Mouse (Mus musculus) heart, postnatal 4 days (tissue): ENCODE results near the gene Metrnl. TPM values are rescaled to one million over a fixed set of nuclear protein-coding genes. Genes with fewer than 3 reads are reported as not detected.

ENCODE experiments used
- DNase-seq: peaks from one replicate; pipeline ENCODE4 v3.0.0; 2021
- total RNA-seq, 2 experiments: library from RNA; stranded (reverse); gene quantifications; 2 replicates each; pipeline ENCODE4 v1.2.3; 2021

Gene Metrnl
- total RNA-seq, 2 experiments from 2014 or later: 15.4 to 17.3 TPM

DNA sequence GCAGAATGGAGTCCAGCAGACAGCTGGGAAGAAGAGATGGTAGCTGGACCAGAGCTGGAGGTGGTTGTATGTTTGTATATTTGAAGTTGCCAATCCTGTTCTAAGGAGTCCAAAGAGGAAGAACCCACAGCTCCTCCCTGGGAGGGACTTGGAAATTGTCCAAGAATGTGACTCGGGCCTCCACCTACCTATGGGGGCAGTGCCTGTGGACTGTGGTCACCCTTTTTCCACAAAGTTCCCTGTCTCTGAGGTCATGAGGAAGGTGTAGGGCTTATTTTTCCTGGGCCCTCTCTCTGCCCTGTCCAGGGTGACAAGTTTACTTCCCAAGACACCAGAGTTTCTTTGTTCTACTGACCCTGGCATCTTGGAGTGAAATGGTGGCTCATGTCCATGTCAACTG, 39.6 kb downstream of the Metrnl start:
- DNase-seq: peak; percentile 20

GRCm38 (mm10) chr11:121741433-121741832, 40.1 kb downstream of the Metrnl start:
- DNase-seq: no peak

- DNase-seq: no peak
Observed at GRCm38 (mm10) chr11:121743113-121743512, 41.8 kb downstream of the Metrnl start.

DNA sequence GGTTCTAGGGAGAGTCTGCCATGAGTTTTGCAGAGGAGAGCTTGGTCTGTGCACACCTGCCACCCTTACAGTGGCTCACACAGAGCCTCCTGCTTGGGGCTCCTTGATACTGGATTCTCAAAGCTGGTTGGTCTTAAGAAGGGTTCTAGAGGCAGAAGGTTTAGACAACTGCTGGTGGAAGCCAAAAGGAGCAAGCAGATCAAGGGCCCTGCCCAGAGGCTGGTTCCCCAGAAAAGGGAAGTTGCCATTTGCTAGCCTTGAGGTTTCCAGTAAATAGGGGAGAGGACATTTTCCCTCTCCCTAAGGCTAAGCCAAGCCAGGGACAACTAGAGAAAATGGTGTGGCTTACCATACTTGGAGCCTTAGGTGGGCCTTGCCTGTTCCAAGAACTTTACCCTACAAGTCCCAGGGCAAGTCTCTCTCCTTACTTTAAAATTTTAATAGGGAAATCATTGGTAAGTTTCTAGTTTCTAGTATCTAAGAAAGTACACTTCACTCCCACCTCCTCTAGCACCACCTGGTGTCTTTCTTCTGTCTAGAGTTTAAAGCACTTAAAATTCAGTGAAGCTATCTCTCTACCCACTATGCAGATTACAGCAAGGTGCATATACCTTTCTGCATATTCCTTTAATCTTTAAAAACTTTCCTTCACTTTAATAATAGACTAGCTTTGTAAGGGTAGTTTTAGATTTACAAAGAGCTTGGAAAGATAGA, 42.7 kb downstream of the Metrnl start:
- DNase-seq: no peak

GRCm38 (mm10) chr11:121746941-121747494, 45.7 kb downstream of the Metrnl start:
- peak; percentile 10 for DNase-seq

DNA sequence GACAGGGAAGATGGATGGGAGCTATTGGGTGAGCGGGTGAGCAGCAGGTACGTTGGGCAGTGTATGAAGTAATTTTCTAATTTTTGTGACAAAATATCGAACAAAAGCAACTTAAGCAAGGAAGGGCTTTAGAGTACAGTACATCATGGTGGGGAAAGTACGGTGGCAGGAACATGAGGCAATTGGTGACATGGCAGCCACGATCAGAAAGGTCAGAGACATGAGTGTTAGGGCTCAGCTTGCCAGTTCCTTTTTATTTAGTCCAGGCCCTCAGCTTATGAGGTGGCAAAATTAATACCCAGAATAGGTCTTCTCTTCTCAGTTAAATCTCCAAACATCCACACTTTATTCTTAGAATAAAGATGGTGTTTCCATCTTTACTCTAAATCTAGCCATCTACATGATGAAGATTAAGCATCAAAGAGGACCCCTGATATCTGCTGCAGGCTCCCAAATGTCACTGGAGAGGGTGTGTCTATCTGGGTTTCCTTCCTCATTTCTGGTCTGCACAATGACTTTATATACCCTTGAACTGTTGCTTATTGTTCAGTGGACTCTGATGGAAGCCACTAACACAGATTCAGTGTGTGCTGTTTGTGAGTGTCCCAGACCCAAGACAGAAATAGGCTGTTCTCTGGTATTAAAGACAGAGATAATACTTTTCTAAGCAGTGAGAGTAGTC, 46.8 kb downstream of the Metrnl start:
- no peak for DNase-seq

Other genes starting within 250 kb of the Metrnl start
- 10 to 100 TPM; 24.7 to 25.2 TPM for gene Tbcd, start 249.6 kb upstream of the Metrnl start, total RNA-seq
- gene Zfp750, start 182.2 kb upstream of the Metrnl start, total RNA-seq: under 1 TPM in 1 of 2 experiments, not detected in 1; 0.07 TPM
- 1 to 10 TPM; 4.4 to 4.6 TPM for gene B3gntl1, start 28.4 kb upstream of the Metrnl start, total RNA-seq
- under 1 TPM; 0.18 to 0.60 TPM for gene Ptchd3, start 128.7 kb downstream of the Metrnl start, total RNA-seq